Mouse (Mus musculus): ENCODE results near the gene Prnp.

Gene Prnp

GRCm38 (mm10) chr2:131909683-131910572 is at the start of gene Prnp, which contains the start of gene Prn:
Gene Prnp (plus strand): TSS chr2:131909928.
Gene Prn (plus strand): TSS chr2:131909957.
- peak; percentile 89 to 90 for DNase-seq (ENCODE audit: low spot score in 2 of 2)

- DNase-seq (ENCODE audit: low spot score in 2 of 2) = no peak
Observed at GRCm38 (mm10) chr2:131862617-131863275, 47.0 kb upstream of the Prnp start.

- DNase-seq (ENCODE audit: low spot score in 2 of 2) = peak; percentile 46 to 53
Observed at GRCm38 (mm10) chr2:131863472-131863871, 46.3 kb upstream of the Prnp start.

- no peak for DNase-seq (ENCODE audit: low spot score in 2 of 2)
Observed at GRCm38 (mm10) chr2:131864262-131864796, 45.4 kb upstream of the Prnp start.

GRCm38 (mm10) chr2:131866676-131867075 is 43.1 kb upstream of the Prnp start:
- no peak for DNase-seq (ENCODE audit: low spot score in 2 of 2)

- no peak for DNase-seq (ENCODE audit: low spot score in 2 of 2)
Observed at GRCm38 (mm10) chr2:131868983-131869382, 40.7 kb upstream of the Prnp start.

- DNase-seq (ENCODE audit: low spot score in 2 of 2) = no peak
Observed at GRCm38 (mm10) chr2:131873376-131873775, 36.4 kb upstream of the Prnp start.

GRCm38 (mm10) chr2:131876551-131877265 is 33.0 kb upstream of the Prnp start:
- no peak for DNase-seq (ENCODE audit: low spot score in 2 of 2)

GRCm38 (mm10) chr2:131881766-131882165 is 28.0 kb upstream of the Prnp start:
- DNase-seq (ENCODE audit: low spot score in 2 of 2) = no peak

- DNase-seq (ENCODE audit: low spot score in 2 of 2) = peak; percentile 55 to 56
Observed at GRCm38 (mm10) chr2:131883136-131883535, 26.6 kb upstream of the Prnp start.

GRCm38 (mm10) chr2:131886503-131887160 is 23.1 kb upstream of the Prnp start:
- no peak for DNase-seq (ENCODE audit: low spot score in 2 of 2)

- DNase-seq (ENCODE audit: low spot score in 2 of 2) = no peak
Observed at GRCm38 (mm10) chr2:131888233-131888632, 21.5 kb upstream of the Prnp start.

- DNase-seq (ENCODE audit: low spot score in 2 of 2) = no peak
Observed at GRCm38 (mm10) chr2:131892534-131892933, 17.2 kb upstream of the Prnp start.

GRCm38 (mm10) chr2:131895106-131895505 is 14.6 kb upstream of the Prnp start:
- no peak for DNase-seq (ENCODE audit: low spot score in 2 of 2)

GRCm38 (mm10) chr2:131896011-131896410 is 13.7 kb upstream of the Prnp start:
- no peak for DNase-seq (ENCODE audit: low spot score in 2 of 2)

GRCm38 (mm10) chr2:131897336-131898109 is 12.2 kb upstream of the Prnp start:
- no peak for DNase-seq (ENCODE audit: low spot score in 2 of 2)

GRCm38 (mm10) chr2:131902423-131902822 is 7.3 kb upstream of the Prnp start:
- no peak for DNase-seq (ENCODE audit: low spot score in 2 of 2)

- peak; percentile 29 to 52 for DNase-seq (ENCODE audit: low spot score in 2 of 2)
Observed at GRCm38 (mm10) chr2:131902867-131903266, 6.9 kb upstream of the Prnp start.

GRCm38 (mm10) chr2:131905025-131905424 is 4.7 kb upstream of the Prnp start:
- DNase-seq (ENCODE audit: low spot score in 2 of 2) = no peak

- no peak for DNase-seq (ENCODE audit: low spot score in 2 of 2)
Observed at GRCm38 (mm10) chr2:131905776-131906175, 4.0 kb upstream of the Prnp start.

- DNase-seq (ENCODE audit: low spot score in 2 of 2) = no peak
Observed at GRCm38 (mm10) chr2:131906266-131906665, 3.5 kb upstream of the Prnp start.
